Mouse (Mus musculus): ENCODE measurements around the gene Rsad2.

DNA sequence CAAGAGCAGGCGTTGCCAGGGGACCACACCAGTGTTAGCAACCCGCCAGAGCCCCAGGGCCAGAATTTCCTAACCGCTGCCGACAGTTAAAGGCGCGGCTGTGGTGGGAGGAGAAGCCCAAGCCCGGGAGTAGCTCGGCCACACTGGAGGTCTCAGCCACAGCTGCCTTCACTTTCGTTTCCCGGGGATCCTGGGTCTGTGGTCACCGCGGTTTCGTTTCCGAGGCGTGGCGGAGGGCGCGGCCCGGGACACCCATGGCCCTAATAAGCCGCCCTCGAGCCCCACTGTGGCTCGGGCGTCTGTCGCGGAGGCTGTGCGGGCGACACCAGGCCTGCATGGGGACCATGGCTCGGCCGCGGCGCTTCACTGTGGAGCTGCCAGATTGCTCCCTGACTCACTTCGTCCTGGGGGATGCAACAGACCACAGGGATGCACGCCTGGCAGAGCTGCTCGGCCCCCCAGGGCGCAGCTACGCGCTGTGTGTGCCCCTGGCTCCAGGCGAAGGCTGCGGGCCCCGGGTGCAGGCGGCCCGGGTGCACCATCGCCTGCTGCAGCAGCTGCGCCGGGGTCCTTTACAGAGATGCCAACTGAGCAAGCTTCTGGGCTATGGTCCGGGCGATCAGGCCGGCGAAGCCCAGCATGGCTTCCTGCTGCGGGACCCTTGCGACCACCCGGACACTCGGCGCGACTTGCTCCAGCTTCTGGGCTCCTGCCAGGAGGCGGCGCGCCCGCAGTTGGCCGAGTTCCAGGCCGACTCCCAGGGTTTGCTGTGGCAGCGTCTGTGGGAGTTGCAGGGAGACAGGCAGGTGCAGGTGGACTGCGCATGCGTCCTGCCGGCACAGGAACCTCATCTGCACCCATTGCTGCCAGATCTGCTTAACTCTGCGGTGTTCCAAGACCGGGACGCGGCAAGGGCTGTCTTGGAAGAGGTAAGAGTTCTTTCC is 13.1 kb upstream of the Rsad2 start, which contains the start of gene Cmpk2:
- TF ChIP-seq POLR2A (IDR thresholded peaks at IDR 0.05; ENCODE audit: borderline replicate concordance, extremely low read depth, insufficient read depth, insufficient read length, poor library complexity, severe bottlenecking) (no peak; the same call in 1 of the 2 replicates), CTCF (IDR thresholded peaks at IDR 0.05; ENCODE audit: borderline replicate concordance, extremely low read depth, insufficient read depth, insufficient read length) (peak; percentile 12; the same call in 1 of the 2 replicates)

All from brain, embryonic 14.5 days (tissue).